In the genomic region with DNA sequence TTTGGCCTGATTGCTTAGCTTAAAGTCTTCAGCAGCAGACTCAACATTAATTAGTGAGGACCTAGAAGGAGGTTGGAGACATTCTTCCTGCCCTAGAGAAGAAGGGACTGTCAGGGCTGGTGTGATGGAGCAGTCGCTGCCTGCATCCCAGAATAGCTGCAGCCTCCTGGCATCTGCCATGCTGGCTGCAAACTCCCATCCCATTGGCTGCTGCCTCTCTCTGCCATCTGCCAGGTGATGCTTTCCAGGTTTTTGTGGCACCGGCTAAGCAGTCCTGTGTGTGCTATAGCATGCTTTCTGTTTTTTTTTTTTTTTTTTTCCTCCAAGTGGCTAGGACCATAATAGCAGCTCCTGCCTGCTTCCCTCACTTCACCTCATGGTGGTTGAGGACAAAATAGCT, we compare ENCODE assay signal across 13 mouse cellular contexts. TPM values are rescaled to one million over a fixed set of nuclear protein-coding genes. Genes with fewer than 3 reads are reported as not detected.
A peak's percentile ranks its signal among the peaks of the same experiment; 100 is the strongest.
DNase-seq lines count a peak whose midpoint lies in the region; ATAC-seq lines count a peak whose summit lies in the region.
"Had no signal": no experiment of that assay in that cellular context is flagged by ENCODE, and none has a peak within 500 bp of the region (broad histone marks: within the 10 kb centered on the region; RNA-seq: fewer than 3 reads in every experiment).

No protein-coding gene starts in this region.

- no peaks in the 10 kb centered on the region for H3K9me3 ChIP-seq in forebrain, embryonic 14.5 days (replicated peaks; ENCODE audit: control insufficient read depth, low read length)
- H3K9me3 ChIP-seq in forebrain, embryonic 11.5 days (ENCODE audit: control insufficient read depth, low read length), result no peaks in the 10 kb centered on the region

- no peak overlapping the region for H3K27ac ChIP-seq in forebrain, embryonic 14.5 days (ENCODE audit: low read depth, low read length)
- H3K27ac ChIP-seq in forebrain, embryonic 11.5 days (ENCODE audit: low read depth, low read length), result no peak overlapping the region

- WGBS in forebrain, embryonic 14.5 days, result 64% methylated on average over 2 of the region's 2 CpGs
- 79% methylated on average over 2 of the region's 2 CpGs for WGBS in forebrain, embryonic 11.5 days

- no peaks in the 10 kb centered on the region for H3K36me3 ChIP-seq in forebrain, embryonic 14.5 days (ENCODE audit: control insufficient read depth, insufficient read depth, low read length)
- H3K36me3 ChIP-seq in forebrain, embryonic 11.5 days (ENCODE audit: control insufficient read depth, insufficient read depth, low read length), result no peaks in the 10 kb centered on the region

- no peak overlapping the region for H3K4me3 ChIP-seq in forebrain, embryonic 14.5 days (ENCODE audit: low read depth, low read length)
- H3K4me3 ChIP-seq in forebrain, embryonic 11.5 days (ENCODE audit: low read depth, low read length), result no peak overlapping the region

- no peaks in the 10 kb centered on the region for H3K4me1 ChIP-seq in forebrain, embryonic 14.5 days (ENCODE audit: control insufficient read depth, insufficient read depth, low read length)
- H3K4me1 ChIP-seq in forebrain, embryonic 11.5 days (replicated peaks; ENCODE audit: control insufficient read depth, insufficient read depth, low read length), result no peaks in the 10 kb centered on the region

- ATAC-seq in forebrain, embryonic 14.5 days, result peak; percentile 97
- ATAC-seq in forebrain, embryonic 11.5 days (replicated peaks; ENCODE audit: low FRiP score), result no peak
- ATAC-seq: intestine, embryonic 16.5 days had no signal

- peak; percentile 75 for DNase-seq in forebrain, embryonic 14.5 days (ENCODE audit: low spot score)
- DNase-seq in forebrain, embryonic 11.5 days (ENCODE audit: low spot score), result no peak
- peak; percentile 80 to 87 for DNase-seq in cerebellum, adult 18-20 months
- peak; percentile 67 to 88 for DNase-seq in frontal cortex, postnatal 36 days (ENCODE audit: low spot score in 2 of 2)
- DNase-seq in left cerebral cortex, postnatal 14 days (ENCODE audit: low spot score in 2 of 2), result peak; percentile 60 to 82
- DNase-seq in thymus, postnatal 36 days, result no peak
- no peak for DNase-seq in yolk sac, embryonic 10.5 days (ENCODE audit: low spot score)
- no peak for DNase-seq in lung, postnatal 10 days
- DNase-seq: adrenal gland, postnatal 36 days; gastrocnemius, postnatal 36 days; liver had no signal

- no peaks in the 10 kb centered on the region for H3K27me3 ChIP-seq in forebrain, embryonic 14.5 days (replicated peaks; ENCODE audit: control insufficient read depth, insufficient read depth, low read length)
- H3K27me3 ChIP-seq in forebrain, embryonic 11.5 days (ENCODE audit: control insufficient read depth, insufficient read depth, low read length), result no peaks in the 10 kb centered on the region

- H3K4me2 ChIP-seq in forebrain, embryonic 14.5 days (ENCODE audit: low read length), result no peak overlapping the region
- no peak overlapping the region for H3K4me2 ChIP-seq in forebrain, embryonic 11.5 days (ENCODE audit: low read depth, low read length, severe bottlenecking)

- no peak overlapping the region for H3K9ac ChIP-seq in forebrain, embryonic 14.5 days (ENCODE audit: low read length)
- no peak overlapping the region for H3K9ac ChIP-seq in forebrain, embryonic 11.5 days (ENCODE audit: low read length)

- intact Hi-C loops in left cerebral cortex, postnatal 14 days (cut with DNase I), result no loop called here

RNA-seq across cellular contexts. Expression of gene Lrrc55, which starts 16.7 kb away (rescaled TPM):
- 11.0 and 11.7 TPM in 2 replicates for polyA plus RNA-seq in forebrain, embryonic 14.5 days (2014; fragmentation: Nextera tagmentation; extraction: Ambion mirVana)
- polyA plus RNA-seq in forebrain, embryonic 11.5 days (2014; fragmentation: Nextera tagmentation; extraction: Ambion mirVana), result 0.81 and 0.87 TPM in 2 replicates
- total RNA-seq in left cerebral cortex, postnatal 14 days (2021), result 10 to 100 TPM; 35.6 to 44.1 TPM
- total RNA-seq: megakaryocyte, adult 5-6 weeks had no signal

Comparison
In these comparisons a context has a peak if more than half of its experiments do, and no peak if none do; other contexts are left out.
1. DNase-seq: peak in forebrain, embryonic 14.5 days (single experiment), cerebellum, adult 18-20 months (2 of 2), frontal cortex, postnatal 36 days (2 of 2) and left cerebral cortex, postnatal 14 days (2 of 2); none in forebrain, embryonic 11.5 days (single experiment), thymus, postnatal 36 days (0 of 2), yolk sac, embryonic 10.5 days (single experiment) and lung, postnatal 10 days (single experiment).